Mouse (Mus musculus) heart, postnatal 0 days (tissue): ENCODE results near the gene Adarb2.

Experiments used
- CTCF ChIP-seq: IDR thresholded peaks from 2 replicates; pipeline ENCODE4 v1.5.1; 2016; ENCODE audit warnings: antibody characterized with exemption, control low read depth, low read depth
- EP300 ChIP-seq: IDR thresholded peaks from 2 replicates; pipeline ENCODE4 v1.6.1; 2016; ENCODE audit warnings: antibody characterized with exemption, low read depth

GRCm38 (mm10) chr13:8316347-8317141 lies 113.9 kb downstream of the Adarb2 start:
- TF ChIP-seq CTCF (no peak), EP300 (no peak)
